Mouse (Mus musculus) lung, postnatal 0 days (tissue): Measurements from ENCODE around the gene Ttpal.

Experiments
- CTCF ChIP-seq: IDR thresholded peaks from 2 replicates; pipeline ENCODE4 v1.5.1; 2016; ENCODE audit warnings: antibody characterized with exemption, mild to moderate bottlenecking
- EP300 ChIP-seq: IDR thresholded peaks from 2 replicates; pipeline ENCODE4 v1.6.1; 2016; ENCODE audit warnings: antibody characterized with exemption, mild to moderate bottlenecking, control low read depth

DNA sequence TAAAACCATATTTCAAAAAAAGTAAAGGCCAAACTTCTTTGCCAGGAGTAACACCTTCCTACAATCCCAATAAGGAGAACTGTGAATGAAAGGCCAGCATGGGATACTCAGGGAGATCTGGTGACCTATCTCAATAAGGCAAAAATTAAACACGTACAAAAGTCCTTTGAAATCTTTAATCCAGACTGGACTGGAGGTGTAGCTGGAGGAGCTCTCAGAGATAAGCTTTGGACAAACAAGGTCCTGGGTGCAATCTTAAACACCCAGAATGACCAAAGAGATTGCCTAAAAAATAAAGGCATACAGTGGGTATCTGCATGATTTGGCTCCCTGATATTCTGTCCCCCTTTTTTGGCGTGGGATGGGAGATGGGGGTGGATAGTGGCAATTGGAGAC is 41.5 kb downstream of the Ttpal start:
- TF ChIP-seq CTCF (no peak), EP300 (no peak)
